9 mouse cellular contexts compared by ENCODE assay signal in genomic region chr17:4906504-4906903, GRCm38 (mm10).
DNase-seq lines count a peak whose midpoint lies in the region; ATAC-seq lines count a peak whose summit lies in the region.
"Had no signal": no experiment of that assay in that cellular context is flagged by ENCODE, and none has a peak within 500 bp of the region (broad histone marks: within the 10 kb centered on the region; RNA-seq: fewer than 3 reads in every experiment).

No protein-coding gene starts in this region.

- peak overlapping the region; percentile 83 for H3K4me2 ChIP-seq in heart, embryonic 13.5 days
- H3K4me2 ChIP-seq in heart, embryonic 12.5 days, result no peak overlapping the region
- peak overlapping the region; percentile 71 for H3K4me2 ChIP-seq in midbrain, embryonic 13.5 days (replicated peaks)

- no peak for ATAC-seq in heart, embryonic 13.5 days (ENCODE audit: extremely low read depth, insufficient number of reproducible peaks, low FRiP score, low TSS enrichment)
- no peak for ATAC-seq in heart, embryonic 12.5 days (ENCODE audit: insufficient number of reproducible peaks, low FRiP score)
- ATAC-seq in midbrain, embryonic 13.5 days, result no peak

- WGBS in heart, embryonic 13.5 days, result 60% methylated on average over 3 of the region's 3 CpGs
- WGBS in heart, embryonic 12.5 days, result 61% methylated on average over 3 of the region's 3 CpGs
- 16% methylated on average over 3 of the region's 3 CpGs for WGBS in midbrain, embryonic 13.5 days

- peak; percentile 56 for DNase-seq in brain, adult 2 months (ENCODE audit: low read depth, low spot score)
- DNase-seq in frontal cortex, postnatal 36 days (ENCODE audit: low spot score in 2 of 2), result peak; percentile 20 to 46
- no peak for DNase-seq in adrenal gland, postnatal 10 days
- DNase-seq in gastrocnemius, adult 8-10 months (ENCODE audit: low spot score in 2 of 2), result no peak
- DNase-seq in kidney, postnatal 14 days, result no peak

- no peak overlapping the region for H3K4me3 ChIP-seq in heart, embryonic 13.5 days
- H3K4me3 ChIP-seq in heart, embryonic 12.5 days, result no peak overlapping the region
- no peak overlapping the region for H3K4me3 ChIP-seq in midbrain, embryonic 13.5 days (replicated peaks)

- H3K36me3 ChIP-seq in heart, embryonic 13.5 days, result no peaks in the 10 kb centered on the region
- H3K36me3 ChIP-seq in heart, embryonic 12.5 days, result no peaks in the 10 kb centered on the region
- H3K36me3 ChIP-seq in midbrain, embryonic 13.5 days, result no peaks in the 10 kb centered on the region
- H3K36me3 ChIP-seq: G1E had no signal

- H3K4me1 ChIP-seq in heart, embryonic 13.5 days, result peaks cover 14% of the 10 kb centered on the region
- peaks cover 7% of the 10 kb centered on the region for H3K4me1 ChIP-seq in heart, embryonic 12.5 days (replicated peaks)
- H3K4me1 ChIP-seq in midbrain, embryonic 13.5 days (replicated peaks), result peaks cover 16% of the 10 kb centered on the region

- peak overlapping the region; percentile 98 for H3K27ac ChIP-seq in heart, embryonic 13.5 days (replicated peaks)
- H3K27ac ChIP-seq in heart, embryonic 12.5 days (ENCODE audit: poor library complexity, severe bottlenecking), result no peak overlapping the region
- H3K27ac ChIP-seq in midbrain, embryonic 13.5 days, result peak overlapping the region; percentile 98

- no peaks in the 10 kb centered on the region for H3K27me3 ChIP-seq in heart, embryonic 13.5 days (replicated peaks)
- no peaks in the 10 kb centered on the region for H3K27me3 ChIP-seq in heart, embryonic 12.5 days (replicated peaks)
- H3K27me3 ChIP-seq in midbrain, embryonic 13.5 days, result 0 out of 2 replicates have a peak, but pooled peaks cover 3% of the 10 kb centered on the region

- no peak overlapping the region for H3K9ac ChIP-seq in heart, embryonic 13.5 days
- H3K9ac ChIP-seq in heart, embryonic 12.5 days, result no peak overlapping the region
- H3K9ac ChIP-seq in midbrain, embryonic 13.5 days (replicated peaks), result no peak overlapping the region; the same call in 1 of the 2 replicates

- H3K9me3 ChIP-seq in heart, embryonic 13.5 days, result no peaks in the 10 kb centered on the region
- H3K9me3 ChIP-seq in heart, embryonic 12.5 days (replicated peaks), result no peaks in the 10 kb centered on the region
- H3K9me3 ChIP-seq in midbrain, embryonic 13.5 days, result no peaks in the 10 kb centered on the region
- H3K9me3 ChIP-seq: G1E had no signal

Comparison
In these comparisons a context has a peak if more than half of its experiments do, and no peak if none do; other contexts are left out.
1. DNase-seq: peak in brain, adult 2 months (single experiment) and frontal cortex, postnatal 36 days (2 of 2); none in adrenal gland, postnatal 10 days (single experiment), gastrocnemius, adult 8-10 months (0 of 2) and kidney, postnatal 14 days (single experiment).